Mouse (Mus musculus): ENCODE results near the gene Stk25. TPM values are rescaled to one million over a fixed set of nuclear protein-coding genes. Genes with fewer than 3 reads are reported as not detected.

Stk25 gene
- total and polyA plus RNA-seq, 2 experiments: 22.0 to 41.4 TPM

- Histone ChIP-seq H3K9ac (ENCODE audit: low read depth, low read length) (no peak overlapping the region), H3K36me3 (ENCODE audit: control insufficient read depth, insufficient read depth, low read length) (no peaks in the 10 kb centered on the region; the same call in 1 of the 2 replicates), H3K27me3 (ENCODE audit: control insufficient read depth, insufficient read depth, low read length) (no peaks in the 10 kb centered on the region), H3K4me3 (ENCODE audit: insufficient read depth, low read depth, low read length) (no peak overlapping the region), H3K79me2 (ENCODE audit: control insufficient read depth, insufficient read depth, low read length) (no peaks in the 10 kb centered on the region), H3K4me1 (ENCODE audit: control insufficient read depth, insufficient read depth, low read length) (no peaks in the 10 kb centered on the region), H3K27ac (replicated peaks; ENCODE audit: insufficient read depth, low read depth, low read length) (no peak overlapping the region)
- TF ChIP-seq CTCF (IDR thresholded peaks at IDR 0.05; ENCODE audit: low read depth, low read length) (no peak), POLR2A (IDR thresholded peaks at IDR 0.05; ENCODE audit: extremely low read depth, insufficient read depth, low read length) (no peak)
- WGBS: 97% methylated on average over 12 of the region's 12 CpGs
- DNase-seq (ENCODE audit: extremely low read depth, low read depth, low spot score): no peak
These were observed 54.5 kb downstream of the Stk25 start for GRCm38 (mm10) chr1:93603921-93604320.

DNA sequence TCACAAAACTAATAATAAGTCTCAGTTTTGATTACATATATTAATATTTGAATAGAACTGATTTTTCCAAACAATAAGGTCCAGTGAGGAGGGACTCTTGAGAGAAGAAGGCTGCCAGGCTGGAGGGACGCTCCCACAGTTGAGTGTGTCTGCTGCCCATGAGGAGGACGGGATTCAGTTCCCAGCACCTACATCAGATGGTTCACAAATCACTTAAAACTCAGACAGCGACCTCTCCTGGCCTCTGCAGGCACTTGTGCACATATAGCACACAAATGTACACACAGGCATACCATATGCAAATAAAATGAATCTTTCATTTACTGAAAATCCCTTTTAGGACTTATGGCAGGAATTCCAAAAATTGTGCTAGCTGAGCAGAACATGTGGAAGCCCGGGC, 55.5 kb downstream of the Stk25 start:
- no peaks in the 10 kb centered on the region for H3K4me1 ChIP-seq (ENCODE audit: control insufficient read depth, insufficient read depth, low read length)
- no peaks in the 10 kb centered on the region for H3K79me2 ChIP-seq (ENCODE audit: control insufficient read depth, insufficient read depth, low read length)
- no peak for DNase-seq (ENCODE audit: extremely low read depth, low read depth, low spot score)
- no peak overlapping the region for H3K27ac ChIP-seq (replicated peaks; ENCODE audit: insufficient read depth, low read depth, low read length)
- no peaks in the 10 kb centered on the region; the same call in 1 of the 2 replicates for H3K36me3 ChIP-seq (ENCODE audit: control insufficient read depth, insufficient read depth, low read length)
- no peak for TF ChIP-seq CTCF (IDR thresholded peaks at IDR 0.05; ENCODE audit: low read depth, low read length)
- no peak for TF ChIP-seq POLR2A (IDR thresholded peaks at IDR 0.05; ENCODE audit: extremely low read depth, insufficient read depth, low read length)
- no peak overlapping the region for H3K4me3 ChIP-seq (ENCODE audit: insufficient read depth, low read depth, low read length)
- 89% methylated on average over 4 of the region's 4 CpGs for WGBS
- no peak overlapping the region for H3K9ac ChIP-seq (ENCODE audit: low read depth, low read length)
- no peaks in the 10 kb centered on the region for H3K27me3 ChIP-seq (ENCODE audit: control insufficient read depth, insufficient read depth, low read length)

DNA sequence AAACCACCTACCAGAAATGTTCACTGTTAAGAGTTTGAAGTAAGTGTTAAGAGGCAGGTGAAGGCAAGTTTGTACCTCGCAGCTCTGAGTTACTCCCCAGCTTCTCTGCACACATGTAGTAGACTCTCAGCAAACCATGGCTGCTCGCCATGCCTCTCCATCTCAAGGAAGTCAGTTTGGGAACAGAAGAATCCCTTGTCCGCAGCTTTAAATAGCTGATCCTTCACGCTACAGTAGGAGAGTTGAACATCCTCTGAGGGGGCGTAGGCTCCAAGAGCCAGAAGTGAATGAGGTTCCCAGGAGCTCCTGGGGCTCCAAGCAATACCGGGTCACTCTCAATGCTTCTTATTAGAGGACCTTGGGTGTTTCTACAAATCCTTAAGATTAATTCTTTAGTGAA, 62.5 kb downstream of the Stk25 start:
- Histone ChIP-seq H3K9ac (ENCODE audit: low read depth, low read length) (no peak overlapping the region), H3K4me3 (ENCODE audit: insufficient read depth, low read depth, low read length) (no peak overlapping the region), H3K36me3 (ENCODE audit: control insufficient read depth, insufficient read depth, low read length) (peaks cover 2% of the 10 kb centered on the region; the same call in 1 of the 2 replicates), H3K4me1 (ENCODE audit: control insufficient read depth, insufficient read depth, low read length) (no peaks in the 10 kb centered on the region), H3K79me2 (ENCODE audit: control insufficient read depth, insufficient read depth, low read length) (no peaks in the 10 kb centered on the region), H3K27ac (replicated peaks; ENCODE audit: insufficient read depth, low read depth, low read length) (no peak overlapping the region), H3K27me3 (ENCODE audit: control insufficient read depth, insufficient read depth, low read length) (no peaks in the 10 kb centered on the region)
- TF ChIP-seq CTCF (IDR thresholded peaks at IDR 0.05; ENCODE audit: low read depth, low read length) (no peak), POLR2A (IDR thresholded peaks at IDR 0.05; ENCODE audit: extremely low read depth, insufficient read depth, low read length) (no peak)
- no peak for DNase-seq (ENCODE audit: extremely low read depth, low read depth, low spot score)
- 88% methylated on average over 6 of the region's 6 CpGs for WGBS

GRCm38 (mm10) chr1:93593960-93594359, 64.5 kb downstream of the Stk25 start:
- TF ChIP-seq CTCF (IDR thresholded peaks at IDR 0.05; ENCODE audit: low read depth, low read length) (no peak), POLR2A (IDR thresholded peaks at IDR 0.05; ENCODE audit: extremely low read depth, insufficient read depth, low read length) (no peak)
- no peaks in the 10 kb centered on the region for H3K79me2 ChIP-seq (ENCODE audit: control insufficient read depth, insufficient read depth, low read length)
- H3K4me1 ChIP-seq (ENCODE audit: control insufficient read depth, insufficient read depth, low read length): no peaks in the 10 kb centered on the region
- no peaks in the 10 kb centered on the region for H3K27me3 ChIP-seq (ENCODE audit: control insufficient read depth, insufficient read depth, low read length)
- no peak overlapping the region for H3K4me3 ChIP-seq (ENCODE audit: insufficient read depth, low read depth, low read length)
- peaks cover 2% of the 10 kb centered on the region; the same call in 1 of the 2 replicates for H3K36me3 ChIP-seq (ENCODE audit: control insufficient read depth, insufficient read depth, low read length)
- no peak overlapping the region for H3K27ac ChIP-seq (replicated peaks; ENCODE audit: insufficient read depth, low read depth, low read length)
- H3K9ac ChIP-seq (ENCODE audit: low read depth, low read length): no peak overlapping the region
- DNase-seq (ENCODE audit: extremely low read depth, low read depth, low spot score): no peak

- Histone ChIP-seq H3K9ac (ENCODE audit: low read depth, low read length) (no peak overlapping the region), H3K4me1 (ENCODE audit: control insufficient read depth, insufficient read depth, low read length) (no peaks in the 10 kb centered on the region), H3K27ac (replicated peaks; ENCODE audit: insufficient read depth, low read depth, low read length) (no peak overlapping the region), H3K27me3 (ENCODE audit: control insufficient read depth, insufficient read depth, low read length) (no peaks in the 10 kb centered on the region), H3K36me3 (ENCODE audit: control insufficient read depth, insufficient read depth, low read length) (peaks cover 2% of the 10 kb centered on the region; the same call in 1 of the 2 replicates), H3K4me3 (ENCODE audit: insufficient read depth, low read depth, low read length) (no peak overlapping the region), H3K79me2 (ENCODE audit: control insufficient read depth, insufficient read depth, low read length) (no peaks in the 10 kb centered on the region)
- TF ChIP-seq POLR2A (IDR thresholded peaks at IDR 0.05; ENCODE audit: extremely low read depth, insufficient read depth, low read length): no peak
- TF ChIP-seq CTCF (IDR thresholded peaks at IDR 0.05; ENCODE audit: low read depth, low read length): no peak
- WGBS: 91% methylated on average over 3 of the region's 3 CpGs
- DNase-seq (ENCODE audit: extremely low read depth, low read depth, low spot score): no peak
These were observed 70.1 kb downstream of the Stk25 start for GRCm38 (mm10) chr1:93588346-93588745.

DNA sequence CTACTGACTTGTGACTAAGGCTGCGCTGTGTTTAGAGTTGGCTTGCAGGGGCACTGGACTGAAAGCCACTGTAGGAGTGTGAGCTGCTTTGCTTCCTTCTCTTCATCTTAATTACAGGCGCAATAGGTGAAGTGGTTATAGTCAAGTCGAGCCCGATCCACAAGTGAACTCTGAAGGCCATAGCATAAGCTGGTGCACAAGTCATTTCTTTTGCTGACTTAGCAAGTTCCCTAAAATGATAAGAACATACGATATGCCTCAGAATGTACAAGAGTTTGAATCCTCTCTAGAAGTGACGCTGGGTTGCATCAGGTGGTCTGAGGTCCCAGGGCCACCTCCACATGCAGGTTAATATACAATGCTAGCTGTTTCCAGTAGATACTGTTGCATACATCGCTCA, 76.9 kb downstream of the Stk25 start:
- no peak overlapping the region for H3K27ac ChIP-seq (replicated peaks; ENCODE audit: insufficient read depth, low read depth, low read length)
- DNase-seq (ENCODE audit: extremely low read depth, low read depth, low spot score): no peak
- H3K4me3 ChIP-seq (ENCODE audit: insufficient read depth, low read depth, low read length): no peak overlapping the region
- 96% methylated on average over 7 of the region's 7 CpGs for WGBS
- H3K4me1 ChIP-seq (ENCODE audit: control insufficient read depth, insufficient read depth, low read length): no peaks in the 10 kb centered on the region
- peaks cover 20% of the 10 kb centered on the region for H3K36me3 ChIP-seq (ENCODE audit: control insufficient read depth, insufficient read depth, low read length)
- no peaks in the 10 kb centered on the region for H3K79me2 ChIP-seq (ENCODE audit: control insufficient read depth, insufficient read depth, low read length)
- TF ChIP-seq POLR2A (IDR thresholded peaks at IDR 0.05; ENCODE audit: extremely low read depth, insufficient read depth, low read length): no peak
- H3K27me3 ChIP-seq (ENCODE audit: control insufficient read depth, insufficient read depth, low read length): no peaks in the 10 kb centered on the region
- no peak overlapping the region for H3K9ac ChIP-seq (ENCODE audit: low read depth, low read length)

Data from liver, adult 2 months (tissue).